Mouse (Mus musculus) small intestine, adult 10 weeks (tissue): ENCODE results near the gene Ccdc184. TPM values are rescaled to one million over a fixed set of nuclear protein-coding genes. Genes with fewer than 3 reads are reported as not detected.

ENCODE experiments used
- polyA plus RNA-seq: library from polyadenylated mRNA; stranded (reverse); fragments of 350-450 nt; fragmentation: Illumina TruSeq; extraction: RNeasy Lipid Tissue Mini Kit (QIAGEN cat#74804); gene quantifications from one replicate; pipeline ENCODE4 v1.2.3, GENCODE M21; 2014; ENCODE audit warnings: low replicate concordance

Gene Ccdc184
- not detected for polyA plus RNA-seq

DNA sequence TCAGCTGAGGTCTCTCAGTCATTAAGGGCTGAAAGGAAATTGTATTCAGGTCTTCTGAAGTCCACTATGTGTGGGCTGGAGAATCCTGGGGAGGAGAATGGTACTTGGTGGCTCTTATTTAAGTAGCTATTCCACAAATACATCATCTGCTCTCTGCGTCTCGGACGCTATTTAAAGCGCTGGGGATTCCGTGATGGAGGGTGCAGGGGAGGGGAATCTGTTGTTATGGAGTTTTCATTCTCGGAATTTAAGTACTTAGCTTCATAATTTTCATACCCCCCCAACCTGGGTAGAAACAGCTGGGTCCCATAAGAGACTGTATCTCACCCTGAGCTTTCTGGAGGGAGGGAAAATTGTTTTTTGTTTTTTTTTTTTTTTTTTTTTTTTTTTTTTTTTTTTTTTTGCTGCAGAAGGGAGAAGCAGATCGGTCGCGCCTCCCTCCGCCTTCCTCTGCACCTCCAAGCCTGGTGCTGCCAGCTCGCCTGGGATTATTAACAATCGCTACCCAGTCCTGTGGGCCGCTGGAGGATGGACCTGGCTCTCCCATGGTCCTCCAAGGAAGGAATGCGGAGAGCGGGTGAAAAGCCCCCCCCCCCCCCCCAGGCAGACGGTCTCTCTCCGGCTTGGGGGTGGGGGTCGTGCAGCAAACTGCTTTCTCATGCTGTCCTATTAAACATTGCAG is at the start of gene Ccdc184:
Gene Ccdc184, plus strand, starts transcription at position 196 of the 682 bp plus-strand sequence.

GRCm38 (mm10) chr15:98165525-98165924 is 1.4 kb upstream of the Ccdc184 start, which contains the start of gene Asb8:
Asb8 (minus strand) TSS chr15:98165625.

DNA sequence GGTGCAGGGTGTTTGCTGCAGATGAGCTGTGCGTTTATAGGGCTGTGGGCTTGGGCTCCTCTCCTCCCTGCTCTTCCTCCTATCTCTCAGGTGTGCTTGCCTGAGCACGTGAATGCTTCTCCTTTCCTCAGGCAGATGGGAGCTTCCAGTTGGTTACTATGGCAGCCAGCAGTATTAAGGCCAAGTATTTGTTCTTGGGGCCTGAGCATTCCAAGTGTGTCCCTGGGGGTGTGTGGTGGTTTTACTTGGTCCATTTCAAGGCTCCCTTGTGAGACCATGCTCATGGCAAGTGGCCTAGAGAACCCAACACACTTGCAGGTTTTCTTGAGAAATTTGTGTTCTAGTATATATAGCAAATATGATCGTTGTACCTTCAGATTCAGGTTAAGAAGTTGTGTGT is 28.5 kb downstream of the Ccdc184 start, which contains the start of gene Olfr288:
Gene Olfr288, minus strand, starts transcription at position 101 of the 400 bp plus-strand sequence.

Other genes starting within 250 kb of the Ccdc184 start
- 1.7 TPM for gene Tmem106c, start 203.0 kb upstream of the Ccdc184 start, polyA plus RNA-seq
- not detected for gene Col2a1, start 162.5 kb upstream of the Ccdc184 start, polyA plus RNA-seq
- 1.2 TPM for gene Pfkm, start 74.6 kb upstream of the Ccdc184 start, polyA plus RNA-seq
- 24.5 TPM for gene Senp1, start 73.4 kb upstream of the Ccdc184 start, polyA plus RNA-seq
- 21.4 TPM for gene Asb8, start 1.5 kb upstream of the Ccdc184 start, polyA plus RNA-seq
- not detected for gene Olfr288, start 28.4 kb downstream of the Ccdc184 start, polyA plus RNA-seq
- gene Gm44579, start 53.8 kb downstream of the Ccdc184 start, polyA plus RNA-seq: not detected
- gene Olfr287, start 53.9 kb downstream of the Ccdc184 start, polyA plus RNA-seq: not detected
- gene Olfr286, start 67.3 kb downstream of the Ccdc184 start, polyA plus RNA-seq: not detected
- not detected for gene H1fnt, start 90.1 kb downstream of the Ccdc184 start, polyA plus RNA-seq
- gene Zfp641, start 129.0 kb downstream of the Ccdc184 start, polyA plus RNA-seq: 0.63 TPM
- not detected for gene Olfr285, start 150.2 kb downstream of the Ccdc184 start, polyA plus RNA-seq
- not detected for gene Olfr284, start 173.8 kb downstream of the Ccdc184 start, polyA plus RNA-seq
- gene Olfr283, start 213.8 kb downstream of the Ccdc184 start, polyA plus RNA-seq: not detected